ENCODE assay signal across 8 mouse cellular contexts in genomic region chr10:117906267-117906811, GRCm38 (mm10).
A peak's percentile ranks its signal among the peaks of the same experiment; 100 is the strongest.
DNase-seq lines count a peak whose midpoint lies in the region; ATAC-seq and TF ChIP-seq lines count a peak whose summit lies in the region.

No protein-coding gene starts in this region.

- TF ChIP-seq EP300 in heart, postnatal 0 days (IDR thresholded peaks at IDR 0.05; ENCODE audit: low read depth) = no peak

- H3K79me2 ChIP-seq in myocyte (ENCODE audit: control insufficient read depth, insufficient read depth) = no peaks in the 10 kb centered on the region

- peak overlapping the region; percentile 40 for H3K9ac ChIP-seq in forebrain, embryonic 15.5 days (replicated peaks)
- peak overlapping the region; percentile 47; the same call in 1 of the 2 replicates for H3K9ac ChIP-seq in heart, postnatal 0 days (replicated peaks; ENCODE audit: low read depth, low read length)
- H3K9ac ChIP-seq in liver, embryonic 12.5 days = 0 out of 2 replicates have a peak overlapping the region, but pooled peaks have one; percentile 6

- H3K27me3 ChIP-seq in forebrain, embryonic 15.5 days = no peaks in the 10 kb centered on the region
- H3K27me3 ChIP-seq in heart, postnatal 0 days (ENCODE audit: control insufficient read depth, insufficient read depth, low read length) = no peaks in the 10 kb centered on the region
- H3K27me3 ChIP-seq in liver, embryonic 12.5 days (replicated peaks) = no peaks in the 10 kb centered on the region; the same call in none of the 2 replicates
- H3K27me3 ChIP-seq in myocyte (ENCODE audit: control insufficient read depth, insufficient read depth, insufficient read length) = no peaks in the 10 kb centered on the region
- H3K27me3 ChIP-seq in testis, adult 2 months (ENCODE audit: control insufficient read depth, insufficient read depth, low read length) = no peaks in the 10 kb centered on the region

- no peak for TF ChIP-seq CTCF in heart, postnatal 0 days (IDR thresholded peaks at IDR 0.05; ENCODE audit: low read depth)
- no peak for TF ChIP-seq CTCF in testis, adult 2 months (IDR thresholded peaks at IDR 0.05; ENCODE audit: control insufficient read depth, insufficient read depth, insufficient replicate concordance, low read depth, low read length)

- H3K36me3 ChIP-seq in forebrain, embryonic 15.5 days = no peaks in the 10 kb centered on the region
- H3K36me3 ChIP-seq in heart, postnatal 0 days (replicated peaks; ENCODE audit: control insufficient read depth, insufficient read depth, low read length) = no peaks in the 10 kb centered on the region
- H3K36me3 ChIP-seq in liver, embryonic 12.5 days = no peaks in the 10 kb centered on the region
- H3K36me3 ChIP-seq in myocyte (ENCODE audit: control insufficient read depth, insufficient read depth) = no peaks in the 10 kb centered on the region
- no peaks in the 10 kb centered on the region for H3K36me3 ChIP-seq in testis, adult 2 months (ENCODE audit: control insufficient read depth, insufficient read depth, low read length)

- WGBS in forebrain, embryonic 15.5 days = 22% methylated on average over 11 of the region's 11 CpGs
- 5% methylated on average over 11 of the region's 11 CpGs for WGBS in heart, postnatal 0 days
- 35% methylated on average over 11 of the region's 11 CpGs for WGBS in liver, embryonic 12.5 days (ENCODE audit: insufficient replicate concordance)

- peak overlapping the region; percentile 41 for H3K4me3 ChIP-seq in forebrain, embryonic 15.5 days
- H3K4me3 ChIP-seq in heart, postnatal 0 days (ENCODE audit: low read depth, low read length) = peak overlapping the region; percentile 38
- peak overlapping the region; percentile 32; the same call in 1 of the 2 replicates for H3K4me3 ChIP-seq in liver, embryonic 12.5 days
- peak overlapping the region; percentile 20 for H3K4me3 ChIP-seq in myocyte
- H3K4me3 ChIP-seq in testis, adult 2 months (ENCODE audit: control insufficient read depth, low read depth, low read length) = peak overlapping the region; percentile 61

- peak overlapping the region; percentile 20; the same call in 1 of the 2 replicates for H3K27ac ChIP-seq in forebrain, embryonic 15.5 days (replicated peaks)
- H3K27ac ChIP-seq in heart, postnatal 0 days (ENCODE audit: low read depth) = peak overlapping the region; percentile 83
- 0 out of 2 replicates have a peak overlapping the region, but pooled peaks have one; percentile 7 for H3K27ac ChIP-seq in liver, embryonic 12.5 days
- H3K27ac ChIP-seq in testis, adult 2 months (ENCODE audit: control insufficient read depth, insufficient read depth, low read depth, low read length) = peak overlapping the region; percentile 30

- H3ac ChIP-seq in myocyte (ENCODE audit: control insufficient read depth, insufficient read length) = peak overlapping the region; percentile 22

- no peaks in the 10 kb centered on the region for H3K9me3 ChIP-seq in forebrain, embryonic 15.5 days
- no peaks in the 10 kb centered on the region for H3K9me3 ChIP-seq in heart, postnatal 0 days (replicated peaks; ENCODE audit: control insufficient read depth, low read length)
- no peaks in the 10 kb centered on the region for H3K9me3 ChIP-seq in liver, embryonic 12.5 days (replicated peaks)

- H3K4me2 ChIP-seq in forebrain, embryonic 15.5 days (replicated peaks) = peak overlapping the region; percentile 66
- H3K4me2 ChIP-seq in heart, postnatal 0 days (ENCODE audit: low read depth, low read length) = peak overlapping the region; percentile 75
- peak overlapping the region; percentile 65 for H3K4me2 ChIP-seq in liver, embryonic 12.5 days
- peak overlapping the region; percentile 83 for H3K4me2 ChIP-seq in myocyte (ENCODE audit: low read depth)

- DNase-seq in 3134 (ENCODE audit: extremely low read depth, insufficient read length, low spot score) = peak; percentile 38
- peak; percentile 57 for DNase-seq in adrenal gland, postnatal 10 days
- DNase-seq in heart, postnatal 0 days (ENCODE audit: low spot score) = peak; percentile 82
- DNase-seq in kidney, postnatal 25 days = peak; percentile 54 to 81

- peak; percentile 56 for TF ChIP-seq POLR2A in myocyte (IDR thresholded peaks at IDR 0.05; ENCODE audit: insufficient read length, low read depth)
- TF ChIP-seq POLR2A in testis, adult 2 months (IDR thresholded peaks at IDR 0.05; ENCODE audit: control insufficient read depth, low read depth, low read length) = no peak

- peaks cover 12% of the 10 kb centered on the region for H3K4me1 ChIP-seq in forebrain, embryonic 15.5 days
- no peaks in the 10 kb centered on the region; the same call in 1 of the 2 replicates for H3K4me1 ChIP-seq in heart, postnatal 0 days (ENCODE audit: control insufficient read depth, insufficient read depth)
- peaks cover 29% of the 10 kb centered on the region for H3K4me1 ChIP-seq in liver, embryonic 12.5 days
- peaks cover 7% of the 10 kb centered on the region for H3K4me1 ChIP-seq in testis, adult 2 months (ENCODE audit: control insufficient read depth, insufficient read depth, low read length)

- peak; percentile 93 for ATAC-seq in forebrain, embryonic 15.5 days (replicated peaks)
- ATAC-seq in heart, postnatal 0 days (ENCODE audit: insufficient read depth, low read depth) = peak; percentile 92
- ATAC-seq in liver, embryonic 12.5 days = peak; percentile 37

TF ChIP-seq in myocyte, 11 proteins besides CTCF, POLR2A, EP300 and RAD21:
- TF ChIP-seq USF1 (IDR thresholded peaks at IDR 0.05; ENCODE audit: low read depth) (peak; percentile 87), TCF12 (IDR thresholded peaks at IDR 0.05; ENCODE audit: insufficient read depth, poor library complexity, severe bottlenecking) (no peak)

Comparison
In these comparisons a context has a peak if more than half of its experiments do, and no peak if none do; other contexts are left out.
1. Peak in every context shown above with its lines: DNase-seq, ATAC-seq, H3K4me3 ChIP-seq and H3K27ac ChIP-seq.
2. ATAC-seq: peak in every context shown above with its lines; median percentile 93 in forebrain, embryonic 15.5 days; 92 in heart, postnatal 0 days; 37 in liver, embryonic 12.5 days.
3. H3K27ac ChIP-seq: peak in every context shown above with its lines; median percentile 83 in heart, postnatal 0 days; 30 in testis, adult 2 months; 20 in forebrain, embryonic 15.5 days; 7 in liver, embryonic 12.5 days.